Comparison of ENCODE assay signal across 8 mouse cellular contexts in the genomic region with DNA sequence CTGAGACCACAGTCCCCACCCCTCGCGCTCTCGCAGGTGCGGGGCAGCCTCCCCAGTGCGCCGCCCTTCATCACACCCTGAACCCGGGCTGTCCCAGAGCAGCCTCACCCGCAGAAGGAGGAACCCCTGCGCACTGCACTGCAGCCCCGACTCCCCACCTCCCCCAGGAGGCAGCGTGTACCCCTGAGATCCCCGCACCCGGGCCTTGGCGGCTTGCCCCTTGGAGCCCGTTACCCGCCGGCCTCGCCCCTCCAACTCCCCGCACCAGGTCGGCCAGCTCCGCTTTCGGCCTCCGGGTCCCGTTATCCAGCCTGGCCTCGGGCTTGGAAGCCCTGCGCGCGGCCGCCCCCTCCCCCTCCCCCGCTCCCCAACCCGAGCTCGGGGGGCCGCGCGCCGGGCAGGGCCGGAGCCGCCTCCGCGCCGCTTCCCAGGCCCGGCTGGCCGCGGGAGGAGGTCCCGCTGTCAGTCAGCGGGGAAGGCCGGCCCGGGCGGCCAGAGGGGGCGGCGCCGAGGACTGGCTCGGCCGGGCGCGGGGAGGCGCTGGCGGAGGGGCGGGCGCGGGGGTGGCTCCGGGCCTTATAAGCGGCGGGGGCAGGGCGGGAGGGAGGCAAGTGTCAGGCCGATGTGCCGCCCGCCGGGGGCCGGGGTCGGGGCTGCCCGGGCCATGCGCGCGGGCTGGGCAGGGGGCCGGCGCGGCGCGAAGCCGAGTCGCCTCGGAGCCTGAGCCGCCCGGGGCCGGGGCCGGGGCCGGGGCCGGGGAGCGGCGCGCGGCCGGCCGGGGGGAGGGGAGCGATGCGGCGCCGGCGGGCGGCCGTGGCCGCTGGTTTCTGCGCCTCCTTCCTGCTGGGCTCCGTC. TPM values are rescaled to one million over a fixed set of nuclear protein-coding genes. Genes with fewer than 3 reads are reported as not detected.
DNase-seq lines count a peak whose midpoint lies in the region; ATAC-seq and TF ChIP-seq lines count a peak whose summit lies in the region.

TSS of gene Pkdcc (plus strand) at position 619 of the 855 bp plus-strand sequence.

- H3K36me3 ChIP-seq in G1E (replicated peaks) = no peaks in the 10 kb centered on the region
- no peaks in the 10 kb centered on the region for H3K36me3 ChIP-seq in lung, postnatal 0 days (ENCODE audit: insufficient read depth, low read length)

- ATAC-seq in G1E (ENCODE audit: extremely low read depth, insufficient number of reproducible peaks, low FRiP score, poor library complexity, severe bottlenecking) = no peak
- peak; percentile 63 for ATAC-seq in frontal cortex, adult (ENCODE audit: low TSS enrichment)
- peak; percentile 43 to 52 for ATAC-seq in hematopoietic stem cell, adult 5-6 weeks (replicated peaks in 1 of 2; ENCODE audit: insufficient read depth in 1 of 2, low FRiP score in 2 of 2, low TSS enrichment in 1 of 2, low read depth in 1 of 2, poor library complexity in 2 of 2, severe bottlenecking in 2 of 2)
- peak; percentile 95 for ATAC-seq in lung, postnatal 0 days

- peak within 1 kb of the TSS; percentile 55 for H3K9ac ChIP-seq in lung, postnatal 0 days (replicated peaks; ENCODE audit: low read depth)

- peak within 1 kb of the TSS; percentile 13; the same call in 1 of the 2 replicates for H3K4me3 ChIP-seq in G1E (ENCODE audit: low read depth, low read length)
- peak within 1 kb of the TSS; percentile 59 for H3K4me3 ChIP-seq in cerebellum, adult 2 months (replicated peaks; ENCODE audit: insufficient read depth, low read depth, low read length)
- peak within 1 kb of the TSS; percentile 73 for H3K4me3 ChIP-seq in lung, postnatal 0 days (ENCODE audit: low read depth, low read length)

- H3K27me3 ChIP-seq in G1E (ENCODE audit: insufficient read depth, low read length) = no peaks in the 10 kb centered on the region
- H3K27me3 ChIP-seq in cerebellum, adult 2 months (ENCODE audit: control insufficient read depth, insufficient read depth, low read length) = peaks cover 4% of the 10 kb centered on the region; the same call in 1 of the 2 replicates
- no peaks in the 10 kb centered on the region for H3K27me3 ChIP-seq in lung, postnatal 0 days (replicated peaks; ENCODE audit: insufficient read depth, low read length)

- DNase-seq in G1E (ENCODE audit: low spot score) = no peak
- peak; percentile 49 to 66 for DNase-seq in cerebellum, adult 2 months
- peak; percentile 73 to 85 for DNase-seq in layer of hippocampus, postnatal 10 days (ENCODE audit: low spot score in 2 of 2)
- peak; percentile 95 for DNase-seq in lung, postnatal 0 days (ENCODE audit: low spot score)
- peak; percentile 94 for DNase-seq in ovary, postnatal 36 days (ENCODE audit: low spot score)
- peak; percentile 48 to 61 for DNase-seq in thymus, postnatal 36 days

- no peak within 1 kb of the TSS for H3K27ac ChIP-seq in cerebellum, adult 2 months (ENCODE audit: insufficient read depth, low read length)
- H3K27ac ChIP-seq in lung, postnatal 0 days (ENCODE audit: low read length) = peak within 1 kb of the TSS; percentile 76

- H3K4me1 ChIP-seq in G1E (ENCODE audit: insufficient read depth, low read depth, low read length) = no peaks in the 10 kb centered on the region
- H3K4me1 ChIP-seq in cerebellum, adult 2 months (ENCODE audit: control insufficient read depth, insufficient read depth, low read length) = no peaks in the 10 kb centered on the region
- H3K4me1 ChIP-seq in lung, postnatal 0 days (ENCODE audit: insufficient read depth, low read depth, low read length) = peaks cover 23% of the 10 kb centered on the region; the same call in 1 of the 2 replicates

- TF ChIP-seq POLR2A in cerebellum, adult 2 months (IDR thresholded peaks at IDR 0.05; ENCODE audit: borderline replicate concordance, insufficient read depth, low read length) = no peak

- H3K9me3 ChIP-seq in G1E (replicated peaks) = peaks cover 88% of the 10 kb centered on the region
- no peaks in the 10 kb centered on the region for H3K9me3 ChIP-seq in lung, postnatal 0 days (ENCODE audit: low read length)

- no peak for TF ChIP-seq CTCF in G1E (IDR thresholded peaks at IDR 0.05; ENCODE audit: low read depth, low read length)
- no peak for TF ChIP-seq CTCF in cerebellum, adult 2 months (IDR thresholded peaks at IDR 0.05; ENCODE audit: borderline replicate concordance, insufficient read depth, low read depth, low read length)
- TF ChIP-seq CTCF in lung, postnatal 0 days (IDR thresholded peaks at IDR 0.05) = no peak

- no peak for TF ChIP-seq EP300 in lung, postnatal 0 days (IDR thresholded peaks at IDR 0.05)

- H3K4me2 ChIP-seq in lung, postnatal 0 days (replicated peaks; ENCODE audit: low read depth, low read length) = peak within 1 kb of the TSS; percentile 97

- WGBS in cerebellum, adult 2 months = 2% methylated on average over 77 of the region's 105 CpGs
- 2% methylated on average over 43 of the region's 105 CpGs for WGBS in lung, postnatal 0 days

RNA-seq across cellular contexts. Expression of gene Pkdcc, which starts in this region (rescaled TPM):
- total RNA-seq in G1E (2014; fragmentation: Nextera tagmentation) (not detected in 2 replicates), G1E (2017) (not detected in 2 replicates)
- polyA plus RNA-seq in G1E (2012) = not detected in 2 replicates
- polyA plus RNA-seq in cerebellum, adult 2 months (2012; rRNA removed) = 9.0 and 11.6 TPM in 2 replicates
- total RNA-seq in hematopoietic stem cell, adult 5-6 weeks (2017) = 0.50 TPM in 1 of 2 replicates, not detected in the other
- 10 to 100 TPM; 19.1 to 22.1 TPM for total RNA-seq in layer of hippocampus, postnatal 10 days (2021)
- 3.6 and 3.9 TPM in 2 replicates for polyA plus RNA-seq in lung, postnatal 0 days (2015; fragmentation: Nextera tagmentation; extraction: Ambion mirVana)

Comparison
In these comparisons a context has a peak if more than half of its experiments do, and no peak if none do; other contexts are left out.
1. RNA of gene Pkdcc (total RNA-seq): 19.1 to 22.1 TPM in layer of hippocampus, postnatal 10 days; not detected in G1E and 0.50 TPM in hematopoietic stem cell, adult 5-6 weeks; every median in the first group is over 10 times any median in the second.
2. Peak in ATAC-seq in hematopoietic stem cell, adult 5-6 weeks; RNA of the gene not detected or under 1 TPM.
3. H3K4me3 ChIP-seq: peak in every context shown above with its lines; median percentile 73 in lung, postnatal 0 days; 59 in cerebellum, adult 2 months; 13 in G1E.